Mouse (Mus musculus) liver, adult 2 months (tissue): ENCODE results near the gene Zg16. TPM values are rescaled to one million over a fixed set of nuclear protein-coding genes. Genes with fewer than 3 reads are reported as not detected.

Experiments
- DNase-seq: peaks from one replicate; pipeline ENCODE4 v3.0.0-alpha.2; 2011; ENCODE audit warnings: low read depth, low spot score; ENCODE audit errors: extremely low read depth
- H3K27ac ChIP-seq: fragments of 200-500 bp; replicated peaks from 2 replicates; pipeline ENCODE4 v1.5.1; 2012; ENCODE audit warnings: low read depth, mild to moderate bottlenecking, control low read depth, inconsistent platforms, low read length; ENCODE audit not compliant: insufficient read depth
- H3K27me3 ChIP-seq: fragments of 200-500 bp; 2 replicates; pipeline ENCODE4 v1.6.1; 2012; ENCODE audit warnings: mild to moderate bottlenecking, moderate library complexity, low read length, inconsistent platforms; ENCODE audit not compliant: control insufficient read depth, insufficient read depth
- H3K36me3 ChIP-seq: fragments of 200-500 bp; 2 replicates; pipeline ENCODE4 v1.6.1; 2012; ENCODE audit warnings: low read length, inconsistent platforms; ENCODE audit not compliant: control insufficient read depth, insufficient read depth
- H3K4me1 ChIP-seq: fragments of 200-500 bp; 2 replicates; pipeline ENCODE4 v1.6.1; 2011; ENCODE audit warnings: low read length; ENCODE audit not compliant: control insufficient read depth, insufficient read depth
- H3K4me3 ChIP-seq: fragments of 200-500 bp; 2 replicates; pipeline ENCODE4 v1.5.1; 2011; ENCODE audit warnings: low read depth, mild to moderate bottlenecking, control low read depth, low read length, moderate library complexity; ENCODE audit not compliant: insufficient read depth
- H3K79me2 ChIP-seq: fragments of 200-500 bp; 2 replicates; pipeline ENCODE4 v1.6.1; 2012; ENCODE audit warnings: inconsistent platforms, mild to moderate bottlenecking, low read length, moderate library complexity; ENCODE audit not compliant: control insufficient read depth, insufficient read depth
- H3K9ac ChIP-seq: fragments of 200-500 bp; 2 replicates; pipeline ENCODE4 v1.6.1; 2012; ENCODE audit warnings: low read depth, mild to moderate bottlenecking, control low read depth, inconsistent platforms, low read length
- CTCF ChIP-seq: fragments of 200-500 bp; IDR thresholded peaks from 2 replicates; pipeline ENCODE4 v1.5.1; 2011; ENCODE audit warnings: low read depth, low read length, control low read depth
- POLR2A ChIP-seq: fragments of 200-500 bp; IDR thresholded peaks from 2 replicates; pipeline ENCODE4 v1.6.1; 2011; ENCODE audit warnings: low read length, control low read depth; ENCODE audit not compliant: insufficient read depth; ENCODE audit errors: extremely low read depth
- WGBS: fragments of 180-500 bp; shearing (Covaris S2); methylation state at CpG from one replicate; pipeline ENCODE4 v1.1.7; 2018; 5-methylcytosine and 5-hydroxymethylcytosine counted together
- polyA plus RNA-seq: library from polyadenylated mRNA; depleted of rRNA; stranded (reverse); fragments of >200 nt; gene quantifications from 2 replicates; pipeline ENCODE4 v1.2.3, GENCODE M21; 2012
- total RNA-seq: library from RNA; depleted of rRNA; stranded (reverse); fragments of >200 nt; gene quantifications from 2 replicates; pipeline ENCODE4 v1.2.3, GENCODE M21; 2014

The Zg16 gene
- total and polyA plus RNA-seq, 2 experiments = 2.3 to 47.8 TPM

DNA sequence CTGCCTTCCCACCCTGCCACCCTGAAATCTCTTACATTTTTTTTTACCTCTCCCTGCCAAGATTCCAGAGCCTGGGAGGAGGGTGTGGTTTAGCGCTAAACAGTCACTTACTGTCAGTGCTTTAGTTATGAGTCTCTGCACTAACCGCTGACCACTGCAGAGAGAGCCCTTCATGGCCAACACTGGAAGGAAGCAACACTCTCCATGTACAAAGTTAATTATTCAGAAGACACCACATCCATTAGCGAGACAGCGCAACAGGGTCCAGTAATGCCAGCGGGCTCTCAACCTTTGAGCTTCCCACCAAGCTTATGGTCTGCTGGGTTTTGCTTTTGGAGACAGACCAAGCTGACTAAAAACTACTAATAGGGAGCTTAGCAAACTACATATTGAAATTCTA lies 10.9 kb downstream of the Zg16 start:
- Histone ChIP-seq H3K4me1 (no peaks in the 10 kb centered on the region), H3K4me3 (no peak overlapping the region), H3K27ac (no peak overlapping the region), H3K9ac (no peak overlapping the region), H3K79me2 (no peaks in the 10 kb centered on the region), H3K27me3 (no peaks in the 10 kb centered on the region), H3K36me3 (no peaks in the 10 kb centered on the region)
- TF ChIP-seq POLR2A = no peak
- no peak for TF ChIP-seq CTCF
- no peak for DNase-seq
- 96% methylated on average over 5 of the region's 5 CpGs for WGBS

DNA sequence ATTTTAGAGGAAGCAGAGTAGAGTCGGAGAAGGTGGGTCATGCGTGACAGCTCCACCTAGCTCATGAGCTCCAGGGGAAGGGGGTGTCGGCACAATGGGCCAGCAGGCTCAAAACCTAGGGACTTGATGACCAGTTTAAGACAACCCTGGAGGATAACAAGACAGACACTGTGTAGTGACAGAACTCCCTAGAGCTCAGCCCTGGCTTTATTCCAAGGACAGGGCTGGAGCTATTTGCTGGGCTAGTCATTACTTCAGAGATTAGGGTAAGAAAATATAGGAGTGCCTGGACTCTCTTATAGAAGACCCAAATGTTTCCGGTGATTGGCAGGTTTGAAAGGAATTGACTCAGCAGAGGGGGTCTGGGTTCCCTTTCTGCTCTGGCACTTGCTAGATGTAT lies 13.9 kb downstream of the Zg16 start:
- no peak for TF ChIP-seq POLR2A
- TF ChIP-seq CTCF = no peak
- Histone ChIP-seq H3K4me3 (no peak overlapping the region), H3K9ac (no peak overlapping the region), H3K27ac (no peak overlapping the region), H3K27me3 (no peaks in the 10 kb centered on the region), H3K4me1 (no peaks in the 10 kb centered on the region), H3K36me3 (no peaks in the 10 kb centered on the region), H3K79me2 (no peaks in the 10 kb centered on the region)
- WGBS = 94% methylated on average over 4 of the region's 4 CpGs
- no peak for DNase-seq

DNA sequence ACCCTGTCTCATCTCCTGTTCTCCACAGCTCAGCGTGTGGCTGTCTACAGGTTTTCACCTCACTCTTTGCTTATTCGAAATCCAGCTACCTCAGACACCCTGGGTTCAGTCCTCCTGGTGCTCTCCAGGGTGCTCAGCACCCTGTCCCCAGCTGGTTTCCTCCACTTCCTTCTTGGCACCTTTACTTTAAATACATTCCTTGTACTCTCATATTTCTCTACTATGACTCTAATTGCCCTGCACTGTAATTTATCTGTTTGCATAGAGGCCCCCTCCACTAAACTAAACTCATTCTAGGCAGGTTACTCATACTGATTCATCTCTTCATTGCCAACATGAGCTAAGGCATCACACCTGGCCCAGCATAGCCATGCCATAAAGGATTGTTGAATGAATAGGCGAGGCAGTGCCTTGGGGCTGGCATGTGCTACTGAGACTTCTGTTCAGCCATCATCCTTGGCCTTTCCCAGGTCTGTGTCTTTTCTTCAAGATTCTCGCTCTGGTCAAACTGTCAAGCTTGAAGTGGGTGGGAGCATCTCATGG lies 16.2 kb downstream of the Zg16 start:
- WGBS = 82% methylated on average over 4 of the region's 4 CpGs
- Histone ChIP-seq H3K9ac (no peak overlapping the region), H3K79me2 (no peaks in the 10 kb centered on the region), H3K4me1 (no peaks in the 10 kb centered on the region), H3K27me3 (no peaks in the 10 kb centered on the region), H3K36me3 (no peaks in the 10 kb centered on the region), H3K27ac (no peak overlapping the region), H3K4me3 (no peak overlapping the region)
- DNase-seq = no peak
- TF ChIP-seq CTCF = no peak
- TF ChIP-seq POLR2A = no peak

DNA sequence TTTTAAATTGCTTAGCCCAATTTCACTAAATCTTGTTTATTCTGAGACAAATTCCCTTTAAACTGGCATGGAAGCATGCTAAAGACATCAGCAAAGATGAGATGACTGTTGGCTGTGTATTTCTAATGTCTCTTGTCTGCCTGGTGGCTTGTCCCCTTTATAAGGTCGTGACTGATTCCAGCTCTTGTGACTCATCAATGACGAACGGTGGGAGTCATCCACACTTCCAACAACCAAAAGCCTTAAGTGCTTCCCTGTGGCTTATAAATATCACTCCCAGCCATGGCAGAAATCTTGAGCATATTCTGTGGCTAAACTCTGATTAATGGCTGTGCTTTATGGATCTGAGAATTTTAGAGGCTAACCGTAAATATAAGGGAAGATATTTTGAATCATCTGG lies 20.8 kb downstream of the Zg16 start:
- H3K27ac ChIP-seq = no peak overlapping the region
- no peaks in the 10 kb centered on the region for H3K36me3 ChIP-seq
- H3K4me3 ChIP-seq = no peak overlapping the region
- no peaks in the 10 kb centered on the region for H3K79me2 ChIP-seq
- DNase-seq = no peak
- no peaks in the 10 kb centered on the region for H3K27me3 ChIP-seq
- H3K9ac ChIP-seq = no peak overlapping the region
- H3K4me1 ChIP-seq = peaks cover 5% of the 10 kb centered on the region
- no peak for TF ChIP-seq CTCF
- no peak for TF ChIP-seq POLR2A
- 78% methylated on average over 4 of the region's 4 CpGs for WGBS

DNA sequence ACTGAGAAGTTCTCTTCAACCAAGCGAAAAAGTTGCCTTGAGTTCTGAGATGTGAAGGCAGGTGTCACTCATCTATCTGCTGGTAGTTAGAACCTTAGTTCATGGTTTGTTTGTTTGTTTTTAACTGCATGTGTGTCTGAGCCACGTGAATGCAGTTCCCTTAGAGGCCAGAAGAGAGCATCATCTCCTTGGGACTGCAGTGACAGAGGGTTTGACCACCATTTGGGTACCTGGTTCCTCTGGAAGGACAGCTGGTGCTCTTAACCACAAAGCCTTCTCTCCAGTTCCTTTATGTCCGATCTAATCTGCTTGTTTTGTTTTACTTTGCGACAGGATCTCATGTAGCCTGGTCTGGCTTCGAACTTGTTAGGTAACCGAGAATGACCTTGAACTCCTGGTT lies 21.6 kb downstream of the Zg16 start:
- Histone ChIP-seq H3K27me3 (no peaks in the 10 kb centered on the region), H3K36me3 (no peaks in the 10 kb centered on the region), H3K27ac (no peak overlapping the region), H3K9ac (no peak overlapping the region), H3K79me2 (no peaks in the 10 kb centered on the region), H3K4me3 (no peak overlapping the region), H3K4me1 (peaks cover 6% of the 10 kb centered on the region)
- no peak for DNase-seq
- 87% methylated on average over 6 of the region's 6 CpGs for WGBS
- TF ChIP-seq POLR2A (no peak), CTCF (0 out of 2 replicates have a peak, but pooled peaks have one; percentile 1)

DNA sequence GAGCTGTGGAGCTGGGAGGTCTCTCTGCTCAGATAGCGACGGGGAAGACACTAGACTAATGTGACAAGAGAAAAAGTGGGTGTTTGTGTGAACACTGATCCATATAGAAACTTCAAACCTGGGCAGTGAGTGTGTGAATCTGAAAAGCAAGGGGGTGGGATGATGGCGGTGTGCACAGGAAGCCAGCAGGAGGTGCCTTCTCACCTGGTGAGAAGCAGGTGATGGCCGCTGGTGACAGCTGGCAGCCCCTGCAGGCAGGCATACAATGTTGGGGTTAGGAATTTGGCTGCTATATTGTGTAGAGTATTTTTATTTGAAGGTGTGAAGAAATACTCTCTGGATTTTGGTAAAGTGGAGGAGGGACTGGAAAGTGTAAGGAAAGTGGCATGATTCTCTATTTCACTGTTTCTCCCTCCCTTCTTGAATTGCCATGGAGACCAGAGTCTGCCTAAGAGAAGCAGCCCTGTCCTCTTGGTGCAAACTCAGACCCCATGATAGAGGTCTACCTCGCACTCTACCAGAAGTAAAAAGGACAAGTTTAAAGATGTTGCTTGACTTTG lies 32.0 kb downstream of the Zg16 start:
- no peak for DNase-seq
- H3K27ac ChIP-seq = no peak overlapping the region
- H3K27me3 ChIP-seq = no peaks in the 10 kb centered on the region
- no peaks in the 10 kb centered on the region for H3K4me1 ChIP-seq
- H3K4me3 ChIP-seq = no peak overlapping the region
- H3K79me2 ChIP-seq = no peaks in the 10 kb centered on the region
- 70% methylated on average over 5 of the region's 5 CpGs for WGBS
- 0 out of 2 replicates have a peak, but pooled peaks have one; percentile 5 for TF ChIP-seq CTCF
- no peak for TF ChIP-seq POLR2A
- no peak overlapping the region for H3K9ac ChIP-seq
- no peaks in the 10 kb centered on the region for H3K36me3 ChIP-seq
